Mouse (Mus musculus): ENCODE results near the gene Xrcc1.
"Not testable (repeated sequence)": the region's sequence is repeated elsewhere in the genome, so short reads cannot be mapped to it uniquely, and the experiment has no call there.

Gene Xrcc1

GRCm38 (mm10) chr7:24608017-24608416 lies 61.9 kb downstream of the Xrcc1 start:
- peak; percentile 81 for DNase-seq

GRCm38 (mm10) chr7:24608561-24608960 lies 62.5 kb downstream of the Xrcc1 start:
- no peak for DNase-seq

- DNase-seq, result peak; percentile 44
Observed at GRCm38 (mm10) chr7:24610144-24610878, 64.2 kb downstream of the Xrcc1 start, which contains the start of gene Phldb3. TSS of gene Phldb3 (plus strand) at chr7:24610763.

GRCm38 (mm10) chr7:24610879-24611494 lies 64.9 kb downstream of the Xrcc1 start:
- DNase-seq, result peak; percentile 96

- DNase-seq, result no peak
Observed at GRCm38 (mm10) chr7:24611709-24612108, 65.6 kb downstream of the Xrcc1 start.

- no peak for DNase-seq
Observed at GRCm38 (mm10) chr7:24612308-24612910, 66.3 kb downstream of the Xrcc1 start.

- no peak for DNase-seq
Observed at GRCm38 (mm10) chr7:24614816-24615215, 68.7 kb downstream of the Xrcc1 start.

- no peak for DNase-seq
Observed at GRCm38 (mm10) chr7:24617763-24618162, 71.7 kb downstream of the Xrcc1 start.

- not testable (repeated sequence) for DNase-seq
Observed at GRCm38 (mm10) chr7:24618374-24618773, 72.3 kb downstream of the Xrcc1 start.

GRCm38 (mm10) chr7:24619671-24620397 lies 73.7 kb downstream of the Xrcc1 start:
- no peak for DNase-seq

- DNase-seq, result no peak
Observed at GRCm38 (mm10) chr7:24621193-24621592, 75.1 kb downstream of the Xrcc1 start.

GRCm38 (mm10) chr7:24622967-24623366 lies 76.9 kb downstream of the Xrcc1 start:
- DNase-seq, result no peak
